Mouse (Mus musculus) bone marrow macrophage, adult 2 months (primary cell): Measurements from ENCODE around the gene Brinp2. TPM values are rescaled to one million over a fixed set of nuclear protein-coding genes. Genes with fewer than 3 reads are reported as not detected.

Experiments
- H3K27ac ChIP-seq: 2 replicates; pipeline ENCODE4 v1.5.1; 2012; ENCODE audit warnings: low read depth, low read length; ENCODE audit not compliant: insufficient read depth
- H3K4me1 ChIP-seq: 2 replicates; pipeline ENCODE4 v1.6.1; 2012; ENCODE audit warnings: low read length; ENCODE audit not compliant: control insufficient read depth, insufficient read depth
- H3K4me3 ChIP-seq: 2 replicates; pipeline ENCODE4 v1.5.1; 2012; ENCODE audit warnings: mild to moderate bottlenecking, low read length, moderate library complexity; ENCODE audit not compliant: insufficient read depth
- CTCF ChIP-seq: IDR thresholded peaks from 2 replicates; pipeline ENCODE4 v1.5.1; 2012; ENCODE audit warnings: low read depth, mild to moderate bottlenecking, low read length, moderate library complexity
- POLR2A ChIP-seq: IDR thresholded peaks from 2 replicates; pipeline ENCODE4 v1.6.1; 2012; ENCODE audit warnings: mild to moderate bottlenecking, low read depth, low read length, borderline replicate concordance
- polyA plus RNA-seq: library from polyadenylated mRNA; stranded (reverse); fragments of >200 nt; gene quantifications from 2 replicates; pipeline ENCODE4 v1.2.4, GENCODE M21; 2012; ENCODE audit not compliant: missing spikeins, insufficient read depth, insufficient read length

Gene Brinp2
- polyA plus RNA-seq, 1 experiment = not detected

DNA sequence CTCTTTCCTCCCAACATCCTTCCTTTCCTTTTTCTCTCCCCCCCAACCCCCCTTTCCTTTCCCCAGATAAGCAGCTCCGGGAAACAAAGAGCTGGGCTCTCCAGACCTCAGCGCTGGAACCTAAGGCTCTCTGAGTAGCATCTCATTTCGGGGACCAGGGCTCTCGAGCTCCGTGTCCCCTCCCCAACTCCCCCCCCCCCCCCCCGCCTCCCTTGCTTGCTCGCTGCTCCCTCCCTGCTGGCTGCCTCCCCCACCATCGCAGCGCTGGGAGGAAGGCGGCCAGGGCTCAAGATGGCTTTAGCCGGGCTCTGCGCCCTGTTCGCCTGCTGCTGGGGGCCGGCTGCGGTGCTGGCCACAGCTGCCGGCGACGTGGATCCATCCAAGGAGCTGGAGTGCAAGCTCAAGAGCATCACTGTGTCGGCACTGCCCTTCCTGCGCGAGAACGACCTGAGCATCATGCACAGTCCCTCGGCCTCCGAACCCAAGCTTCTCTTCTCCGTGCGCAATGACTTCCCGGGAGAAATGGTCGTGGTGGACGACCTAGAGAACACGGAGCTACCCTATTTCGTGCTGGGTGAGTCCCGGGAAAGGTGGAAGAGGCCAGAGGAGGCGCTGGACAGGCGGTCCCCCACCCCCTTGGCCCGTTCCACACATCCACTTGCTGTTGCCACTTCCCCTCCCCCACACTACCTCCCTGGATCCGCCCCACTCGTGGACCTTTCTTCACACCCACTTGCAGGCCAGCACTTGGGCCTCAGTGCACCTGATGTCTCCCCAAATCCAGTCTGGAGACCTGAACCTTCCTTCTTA, 6.4 kb upstream of the Brinp2 start:
- Histone ChIP-seq H3K4me1 (no peaks in the 10 kb centered on the region), H3K27ac (no peak overlapping the region), H3K4me3 (no peak overlapping the region)
- TF ChIP-seq CTCF = no peak
- no peak for TF ChIP-seq POLR2A

GRCm38 (mm10) chr1:158361964-158362291, 5.8 kb upstream of the Brinp2 start, which contains the start of gene Astn1:
Gene Astn1 (plus strand): TSS chr1:158362273.
- no peak within 1 kb of the TSS for H3K27ac ChIP-seq
- no peaks in the 10 kb centered on the region for H3K4me1 ChIP-seq
- H3K4me3 ChIP-seq = no peak within 1 kb of the TSS
- TF ChIP-seq POLR2A (no peak), CTCF (no peak)

DNA sequence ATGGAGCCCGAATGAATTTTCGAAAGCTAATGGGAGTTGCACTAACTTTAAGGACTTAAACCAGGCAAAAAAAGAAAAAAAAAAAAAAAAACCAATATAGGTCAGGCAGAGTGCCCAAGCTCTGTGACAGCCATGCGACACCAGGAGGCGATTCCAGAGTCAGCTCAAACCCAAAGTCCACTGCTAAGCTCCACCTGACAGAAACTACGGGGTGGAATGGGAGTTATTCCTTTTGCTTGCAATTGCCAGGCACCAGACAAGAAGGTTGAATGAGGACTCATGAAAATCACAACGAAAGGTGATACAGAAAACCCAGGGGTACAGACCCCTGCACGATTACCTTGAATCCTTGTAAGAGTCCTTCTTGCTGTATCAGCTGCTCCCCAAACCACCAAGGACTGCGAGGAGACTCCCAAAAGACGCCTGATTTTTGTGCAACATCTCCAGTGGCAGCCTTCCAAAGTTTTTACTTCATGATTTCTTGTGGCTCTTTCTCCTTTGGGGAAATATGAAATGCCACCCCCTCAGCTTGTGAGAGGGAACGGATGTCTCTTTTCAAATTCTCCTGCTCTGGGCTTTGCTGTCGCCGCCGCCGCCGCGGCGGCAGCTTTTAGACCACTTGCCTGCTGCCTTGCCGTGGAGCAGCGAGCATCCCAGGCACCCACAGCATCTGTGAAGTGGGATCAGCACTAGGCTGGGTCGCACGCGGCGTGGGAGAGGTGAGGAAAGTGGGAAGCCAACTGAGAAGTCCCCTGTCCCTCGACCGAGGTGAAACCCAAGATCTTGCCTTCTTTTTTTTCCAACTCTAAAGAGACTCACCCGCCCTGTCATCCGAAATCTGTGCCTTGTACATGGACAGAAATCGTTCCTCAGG, 712 bp downstream of the Brinp2 start:
- no peak for TF ChIP-seq CTCF
- no peak for TF ChIP-seq POLR2A
- Histone ChIP-seq H3K4me1 (no peaks in the 10 kb centered on the region), H3K4me3 (no peak overlapping the region), H3K27ac (no peak overlapping the region)

DNA sequence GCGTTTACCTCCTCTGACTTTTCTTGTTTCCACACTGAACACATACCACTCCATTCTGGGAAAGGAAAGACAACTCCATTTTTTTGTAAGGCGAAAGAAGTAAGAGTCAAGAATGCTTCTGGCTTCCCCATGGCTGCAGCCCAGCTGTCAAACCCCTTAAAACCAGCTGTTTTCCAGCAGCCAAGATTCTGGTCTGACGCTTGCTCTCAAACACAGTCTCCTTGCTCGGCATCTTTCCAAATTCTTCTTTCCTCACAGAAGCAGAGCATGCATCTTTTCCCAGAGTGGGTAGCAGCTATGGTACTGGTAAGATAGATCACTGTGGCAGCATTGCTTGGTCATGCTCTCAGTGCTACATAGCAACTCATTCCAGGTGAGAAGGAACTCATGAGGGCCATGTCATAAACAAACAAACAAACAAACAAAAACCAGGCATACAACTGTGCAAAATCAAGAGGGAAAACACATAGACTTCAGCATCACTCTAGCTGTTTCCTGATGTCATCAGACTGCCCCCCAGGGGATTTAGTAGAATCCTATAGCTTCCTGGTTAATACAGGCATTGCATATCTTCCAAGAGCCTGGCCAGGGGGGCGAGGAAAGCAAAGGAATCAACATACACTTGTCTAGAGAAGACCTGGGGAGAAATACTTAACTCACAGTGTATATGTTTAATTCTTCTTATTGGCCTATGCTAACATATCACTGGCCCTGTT, 2.3 kb downstream of the Brinp2 start:
- Histone ChIP-seq H3K4me3 (no peak overlapping the region), H3K27ac (no peak overlapping the region), H3K4me1 (no peaks in the 10 kb centered on the region)
- no peak for TF ChIP-seq CTCF
- TF ChIP-seq POLR2A = no peak

GRCm38 (mm10) chr1:158343243-158343714, 12.8 kb downstream of the Brinp2 start:
- Histone ChIP-seq H3K4me3 (no peak overlapping the region), H3K4me1 (no peaks in the 10 kb centered on the region), H3K27ac (no peak overlapping the region)
- TF ChIP-seq CTCF (no peak), POLR2A (no peak)

DNA sequence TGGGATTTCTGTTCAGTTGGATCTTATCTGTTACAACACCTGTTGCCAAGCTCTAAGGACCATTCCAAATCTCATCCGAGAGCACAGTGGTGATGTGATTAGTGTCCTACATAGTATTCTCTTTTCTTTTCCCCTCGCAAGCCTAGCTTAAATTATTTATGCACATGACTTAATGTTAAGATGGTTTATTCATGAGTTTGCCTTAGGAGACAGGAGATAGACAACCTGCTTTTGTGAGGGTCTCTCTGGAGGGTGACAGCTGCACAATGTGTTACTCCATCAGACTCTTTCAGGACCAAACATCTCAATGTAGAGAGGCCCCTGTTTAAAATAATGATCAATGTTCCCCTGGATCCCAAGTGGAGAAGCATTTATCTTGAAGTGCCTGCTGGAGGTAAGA, 27.3 kb downstream of the Brinp2 start:
- H3K27ac ChIP-seq = no peak overlapping the region
- no peaks in the 10 kb centered on the region for H3K4me1 ChIP-seq
- TF ChIP-seq POLR2A (no peak), CTCF (no peak)
- no peak overlapping the region for H3K4me3 ChIP-seq

GRCm38 (mm10) chr1:158328126-158328525, 28.0 kb downstream of the Brinp2 start:
- no peak for TF ChIP-seq POLR2A
- TF ChIP-seq CTCF = no peak
- Histone ChIP-seq H3K4me1 (no peaks in the 10 kb centered on the region), H3K27ac (no peak overlapping the region), H3K4me3 (no peak overlapping the region)

- Histone ChIP-seq H3K27ac (no peak overlapping the region), H3K4me1 (no peaks in the 10 kb centered on the region), H3K4me3 (no peak overlapping the region)
- TF ChIP-seq CTCF (no peak), POLR2A (no peak)
Observed at GRCm38 (mm10) chr1:158323325-158323724, 32.8 kb downstream of the Brinp2 start.

DNA sequence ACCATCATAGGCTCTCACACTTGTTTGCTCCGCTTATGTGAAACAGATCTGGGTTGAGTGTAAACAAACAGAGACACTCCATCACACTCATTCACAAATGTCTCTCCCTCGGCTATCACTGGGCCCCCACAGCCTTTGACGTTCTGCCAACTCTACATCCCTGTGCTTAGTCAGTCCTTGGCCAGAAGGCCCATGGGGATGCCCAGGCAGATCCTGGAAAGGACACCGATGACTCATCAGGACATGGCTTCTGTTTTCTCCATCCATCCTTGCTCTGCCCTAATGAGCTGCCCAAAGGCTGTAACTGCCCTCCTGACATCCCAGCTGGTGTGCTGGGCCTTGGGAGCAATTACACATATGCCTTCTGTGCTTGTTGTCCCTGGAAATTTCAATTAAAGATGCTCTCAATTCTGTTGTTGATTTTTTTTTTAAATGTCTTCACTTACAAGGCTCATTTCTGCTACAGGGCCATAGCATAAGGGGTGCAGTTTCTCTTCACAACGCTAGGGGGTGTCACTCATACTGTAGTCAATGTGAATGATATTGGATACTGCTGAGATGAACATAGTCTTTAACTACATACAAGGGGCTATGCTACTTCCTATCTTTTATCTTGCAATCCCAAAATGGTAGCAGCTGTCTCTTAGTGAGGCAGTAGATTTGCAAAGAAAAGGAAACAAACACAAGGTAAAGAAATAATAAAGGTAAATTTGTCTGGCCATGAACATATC, 45.5 kb downstream of the Brinp2 start:
- Histone ChIP-seq H3K4me3 (no peak overlapping the region), H3K4me1 (no peaks in the 10 kb centered on the region), H3K27ac (no peak overlapping the region)
- TF ChIP-seq POLR2A = no peak
- no peak for TF ChIP-seq CTCF

DNA sequence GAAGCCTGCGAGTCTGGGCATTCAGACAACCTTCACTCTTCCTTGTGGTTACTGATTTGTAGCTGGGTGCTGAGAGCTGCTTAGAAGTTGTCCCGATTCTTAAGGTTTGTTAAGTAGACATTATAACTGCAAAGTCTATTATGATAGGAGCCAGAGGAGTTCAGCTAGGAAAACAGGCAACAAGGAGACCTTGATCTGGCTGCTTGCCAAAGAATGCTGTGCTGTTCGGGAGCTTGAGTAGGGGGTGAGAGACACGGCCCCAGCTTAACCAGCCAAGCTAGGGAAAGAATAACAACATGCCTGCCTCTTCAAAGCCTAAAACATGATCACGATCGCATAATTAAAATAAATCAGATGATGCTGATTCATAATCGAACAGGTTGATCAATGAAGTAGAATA, 59.1 kb downstream of the Brinp2 start:
- no peak overlapping the region for H3K4me3 ChIP-seq
- H3K27ac ChIP-seq = no peak overlapping the region
- TF ChIP-seq CTCF = no peak
- TF ChIP-seq POLR2A = no peak
- no peaks in the 10 kb centered on the region for H3K4me1 ChIP-seq
